In the genomic region with DNA sequence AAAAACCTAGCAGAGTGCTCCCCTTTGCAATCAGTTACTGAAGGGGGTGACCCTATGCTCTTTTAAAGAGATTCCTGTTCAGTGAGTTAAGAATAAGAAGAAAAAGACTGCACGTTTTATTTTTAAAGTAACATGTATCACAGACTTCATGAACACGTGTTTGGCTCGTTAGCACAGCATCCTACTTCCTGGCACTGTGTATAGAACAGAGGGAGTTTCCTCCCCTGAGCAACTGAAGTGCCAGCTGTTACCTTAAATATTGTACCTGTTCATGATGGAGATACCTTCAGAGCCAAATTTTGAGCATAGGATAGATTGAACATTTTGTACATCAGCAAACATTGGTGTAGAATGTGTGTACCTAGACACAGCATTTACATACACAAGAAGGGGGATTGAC, we compare ENCODE assay signal across 25 mouse cellular contexts.
DNase-seq lines count a peak whose midpoint lies in the region; ATAC-seq and TF ChIP-seq lines count a peak whose summit lies in the region.
"Had no signal": no experiment of that assay in that cellular context is flagged by ENCODE, and none has a peak within 500 bp of the region (broad histone marks: within the 10 kb centered on the region; RNA-seq: fewer than 3 reads in every experiment).

No protein-coding gene starts in this region.

- DNase-seq in cerebellum, postnatal 25 days: no peak
- peak; percentile 10 for DNase-seq in layer of hippocampus, adult 9-11 months
- no peak for DNase-seq in layer of hippocampus, adult 9-10 months (ENCODE audit: low spot score)
- DNase-seq in CH12.LX (ENCODE audit: extremely low read depth): peak; percentile 8
- no peak for DNase-seq in adipocyte (ENCODE audit: low spot score)
- DNase-seq: adrenal gland, postnatal 10 days; heart, adult 2 months; heart, postnatal 4 days; kidney, adult 9 months; kidney, postnatal 10 days; retina, postnatal 1 day had no signal

- 33% methylated on average over 3 of the region's 3 CpGs for WGBS in forebrain, embryonic 15.5 days
- 52% methylated on average over 3 of the region's 3 CpGs for WGBS in forebrain, embryonic 12.5 days

- no peaks in the 10 kb centered on the region for H3K36me3 ChIP-seq in forebrain, embryonic 15.5 days
- no peaks in the 10 kb centered on the region for H3K36me3 ChIP-seq in forebrain, embryonic 12.5 days (replicated peaks)
- H3K36me3 ChIP-seq in CH12.LX (replicated peaks in 1 of 2; ENCODE audit: control insufficient read depth in 1 of 2, insufficient read depth in 1 of 2, low read length in 1 of 2): no peaks in the 10 kb centered on the region
- H3K36me3 ChIP-seq: embryonic facial prominence, embryonic 10.5 days; embryonic facial prominence, embryonic 15.5 days; G1E; heart, embryonic 12.5 days; hindbrain, embryonic 13.5 days; limb, embryonic 12.5 days; lung, embryonic 15.5 days; midbrain, embryonic 10.5 days; midbrain, embryonic 15.5 days; neural tube, embryonic 15.5 days had no signal

- no peak for TF ChIP-seq POLR2A in CH12.LX (IDR thresholded peaks at IDR 0.05; ENCODE audit: low read depth, low read length)

- H3K27ac ChIP-seq in forebrain, embryonic 15.5 days (replicated peaks): no peak overlapping the region
- no peak overlapping the region for H3K27ac ChIP-seq in forebrain, embryonic 12.5 days
- no peak overlapping the region for H3K27ac ChIP-seq in CH12.LX (ENCODE audit: insufficient read depth, low read depth)
- H3K27ac ChIP-seq: embryonic facial prominence, embryonic 10.5 days; embryonic facial prominence, embryonic 15.5 days; heart, adult 2 months; hindbrain, embryonic 13.5 days; limb, embryonic 12.5 days; lung, embryonic 15.5 days; midbrain, embryonic 10.5 days; midbrain, embryonic 15.5 days; neural tube, embryonic 15.5 days had no signal

- TF ChIP-seq EP300 in CH12.LX (IDR thresholded peaks at IDR 0.05; ENCODE audit: low read length): no peak

- no peaks in the 10 kb centered on the region for H3K9me3 ChIP-seq in forebrain, embryonic 15.5 days
- H3K9me3 ChIP-seq in forebrain, embryonic 12.5 days: no peaks in the 10 kb centered on the region
- no peaks in the 10 kb centered on the region for H3K9me3 ChIP-seq in CH12.LX (replicated peaks; ENCODE audit: low read length)
- H3K9me3 ChIP-seq: embryonic facial prominence, embryonic 10.5 days; embryonic facial prominence, embryonic 15.5 days; G1E; heart, embryonic 12.5 days; hindbrain, embryonic 13.5 days; limb, embryonic 12.5 days; lung, embryonic 15.5 days; midbrain, embryonic 10.5 days; midbrain, embryonic 15.5 days; neural tube, embryonic 15.5 days had no signal

- 0 out of 2 replicates have a peak, but pooled peaks cover 8% of the 10 kb centered on the region for H3K4me1 ChIP-seq in forebrain, embryonic 15.5 days
- H3K4me1 ChIP-seq in forebrain, embryonic 12.5 days: peaks cover 5% of the 10 kb centered on the region; the same call in 1 of the 2 replicates
- H3K4me1 ChIP-seq in CH12.LX (ENCODE audit: control insufficient read depth in 1 of 2, insufficient read depth in 2 of 2): peaks cover 3 to 29% of the 10 kb centered on the region in 2 experiments; a peak in 3 of 4 replicates
- H3K4me1 ChIP-seq: embryonic facial prominence, embryonic 10.5 days; embryonic facial prominence, embryonic 15.5 days; heart, embryonic 12.5 days; hindbrain, embryonic 13.5 days; limb, embryonic 12.5 days; lung, embryonic 15.5 days; midbrain, embryonic 15.5 days; neural tube, embryonic 15.5 days had no signal

- no peaks in the 10 kb centered on the region for H3K79me2 ChIP-seq in CH12.LX (replicated peaks; ENCODE audit: control insufficient read depth, extremely low read depth, insufficient read depth, poor library complexity, severe bottlenecking)

- H3K4me2 ChIP-seq in forebrain, embryonic 15.5 days (replicated peaks): no peak overlapping the region
- no peak overlapping the region for H3K4me2 ChIP-seq in forebrain, embryonic 12.5 days
- no peak overlapping the region for H3K4me2 ChIP-seq in CH12.LX (ENCODE audit: insufficient read depth, low read depth, poor library complexity, severe bottlenecking)
- H3K4me2 ChIP-seq: embryonic facial prominence, embryonic 15.5 days; heart, embryonic 12.5 days; hindbrain, embryonic 13.5 days; limb, embryonic 12.5 days; lung, embryonic 15.5 days; midbrain, embryonic 15.5 days; neural tube, embryonic 15.5 days had no signal

- peak; percentile 64; the same call in 1 of the 2 replicates for ATAC-seq in cerebellum, adult (ENCODE audit: insufficient number of reproducible peaks, low FRiP score, low TSS enrichment)
- peak; percentile 69; the same call in 1 of the 2 replicates for ATAC-seq in forebrain, embryonic 15.5 days (replicated peaks)
- ATAC-seq in forebrain, embryonic 12.5 days (ENCODE audit: low FRiP score): no peak
- ATAC-seq: intestine, postnatal 0 days; midbrain, embryonic 15.5 days had no signal

- dilution Hi-C loops in CH12.LX (cut with MboI; ENCODE audit: extremely low pct_ligation_motif_present, extremely low pct_unique_long_range_greater_than_20kb, low sequenced_read_pairs): no loop called here

- in situ Hi-C loops in CH12.LX (cut with MboI; ENCODE audit: low pct_ligation_motif_present, low pct_unique_long_range_greater_than_20kb, low sequenced_read_pairs): no loop called here

- no peak for TF ChIP-seq CTCF in CH12.LX (conservative IDR thresholded peaks at IDR 0.05 in 1 of 2, IDR thresholded peaks at IDR 0.05 in 1 of 2; ENCODE audit: low read depth in 2 of 2, low read length in 2 of 2)

- H3K9ac ChIP-seq in forebrain, embryonic 15.5 days (replicated peaks): no peak overlapping the region
- no peak overlapping the region for H3K9ac ChIP-seq in forebrain, embryonic 12.5 days
- no peak overlapping the region for H3K9ac ChIP-seq in CH12.LX (ENCODE audit: insufficient read depth, low read depth)
- H3K9ac ChIP-seq: embryonic facial prominence, embryonic 15.5 days; heart, embryonic 12.5 days; hindbrain, embryonic 13.5 days; limb, embryonic 12.5 days; lung, embryonic 15.5 days; midbrain, embryonic 15.5 days; neural tube, embryonic 15.5 days had no signal

- no peak overlapping the region for H3K4me3 ChIP-seq in forebrain, embryonic 15.5 days
- H3K4me3 ChIP-seq in forebrain, embryonic 12.5 days (replicated peaks): no peak overlapping the region
- H3K4me3 ChIP-seq in CH12.LX (replicated peaks in 1 of 3; ENCODE audit: low read depth in 2 of 3, low read length in 2 of 3, poor library complexity in 1 of 3): no peak overlapping the region
- H3K4me3 ChIP-seq: embryonic facial prominence, embryonic 10.5 days; embryonic facial prominence, embryonic 15.5 days; heart, adult 2 months; heart, embryonic 12.5 days; hindbrain, embryonic 13.5 days; limb, embryonic 12.5 days; lung, embryonic 15.5 days; midbrain, embryonic 10.5 days; midbrain, embryonic 15.5 days; neural tube, embryonic 15.5 days had no signal

- no peak for TF ChIP-seq RAD21 in CH12.LX (IDR thresholded peaks at IDR 0.05; ENCODE audit: low read depth, low read length)

- no peaks in the 10 kb centered on the region for H3K27me3 ChIP-seq in forebrain, embryonic 15.5 days
- no peaks in the 10 kb centered on the region for H3K27me3 ChIP-seq in forebrain, embryonic 12.5 days
- H3K27me3 ChIP-seq in CH12.LX (replicated peaks): no peaks in the 10 kb centered on the region
- H3K27me3 ChIP-seq: embryonic facial prominence, embryonic 15.5 days; heart, embryonic 12.5 days; hindbrain, embryonic 13.5 days; limb, embryonic 12.5 days; lung, embryonic 15.5 days; midbrain, embryonic 15.5 days; neural tube, embryonic 15.5 days had no signal

TF ChIP-seq in CH12.LX, 34 proteins besides CTCF, POLR2A, EP300 and RAD21:
- TF ChIP-seq MAFK (IDR thresholded peaks at IDR 0.05; ENCODE audit: insufficient replicate concordance, low read length): no peak
- peak; percentile 71 for TF ChIP-seq MAX (IDR thresholded peaks at IDR 0.05; ENCODE audit: low read length)
- TF ChIP-seq MYC (IDR thresholded peaks at IDR 0.05; ENCODE audit: low read depth, low read length): peak; percentile 47; the same call in 1 of the 2 replicates
- TF ChIP-seq SIN3A (IDR thresholded peaks at IDR 0.05; ENCODE audit: low read length): no peak
- TF ChIP-seq E2F4 (IDR thresholded peaks at IDR 0.05; ENCODE audit: insufficient replicate concordance, low read depth, low read length): no peak
- no peak for TF ChIP-seq NELFE (IDR thresholded peaks at IDR 0.05; ENCODE audit: low read depth, low read length)
- TF ChIP-seq MXI1 (IDR thresholded peaks at IDR 0.05; ENCODE audit: low read depth, low read length): no peak
- no peak for TF ChIP-seq UBTF (IDR thresholded peaks at IDR 0.05; ENCODE audit: low read depth, low read length)
- TF ChIP-seq ETS1 (conservative IDR thresholded peaks at IDR 0.05; ENCODE audit: low read depth, low read length): no peak
- TF ChIP-seq JUN (IDR thresholded peaks at IDR 0.05; ENCODE audit: insufficient read depth, low read depth, low read length): no peak
- no peak for TF ChIP-seq JUND (conservative IDR thresholded peaks at IDR 0.05; ENCODE audit: low read depth, low read length)
- TF ChIP-seq POLR2AphosphoS2 (IDR thresholded peaks at IDR 0.05; ENCODE audit: low read depth, low read length): no peak
- TF ChIP-seq ZKSCAN1 (IDR thresholded peaks at IDR 0.05; ENCODE audit: borderline replicate concordance, low read depth, low read length): no peak

Comparison
In these comparisons a context has a peak if more than half of its experiments do, and no peak if none do; other contexts are left out.
1. DNase-seq: peak in layer of hippocampus, adult 9-11 months (single experiment) and CH12.LX (single experiment); none in cerebellum, postnatal 25 days (0 of 2), layer of hippocampus, adult 9-10 months (single experiment) and adipocyte (single experiment).